Mouse (Mus musculus) spleen, adult 18-20 months (tissue): Measurements from ENCODE around the gene Smim12.

Experiments
- DNase-seq, 2 experiments: peaks; one replicate each; pipeline ENCODE4 v3.0.0; 2022; ENCODE audit warnings: mixed read lengths in 2 of 2

Smim12 gene

DNA sequence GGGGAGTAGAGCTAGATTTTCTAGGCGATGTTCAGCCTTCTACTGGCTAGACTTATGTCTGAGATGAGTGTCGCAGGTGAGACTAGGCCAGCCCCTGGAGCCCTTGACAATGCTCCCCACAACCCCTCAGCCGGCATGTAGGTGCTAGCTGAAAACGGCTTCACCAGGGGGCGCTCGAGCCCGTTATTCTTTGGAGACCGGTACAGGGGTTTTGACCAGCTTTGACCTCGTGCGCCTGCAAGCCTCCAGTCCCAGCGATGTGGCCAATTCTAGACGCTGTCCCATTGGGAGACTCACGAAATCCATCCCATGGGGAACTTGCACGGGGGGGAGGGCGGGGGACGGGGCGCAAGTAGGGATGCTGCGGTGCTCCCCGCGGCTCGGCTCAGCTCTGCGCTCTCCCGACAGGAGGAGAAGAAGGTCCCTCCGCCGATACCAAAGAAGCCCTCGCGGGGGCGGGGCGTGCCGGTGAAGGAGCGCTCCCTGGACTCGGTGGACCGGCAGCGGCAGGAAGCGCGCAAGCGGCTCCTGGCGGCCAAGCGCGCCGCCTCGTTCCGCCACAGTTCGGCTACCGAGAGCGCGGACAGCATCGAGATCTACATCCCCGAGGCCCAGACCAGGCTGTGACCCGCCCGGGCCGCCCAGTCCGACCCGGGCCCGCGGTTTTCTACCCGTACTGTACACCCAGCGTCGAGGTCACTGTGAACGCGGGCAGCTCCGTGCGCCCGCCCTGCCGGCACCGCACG, 7.7 kb upstream of the Smim12 start:
- peak; percentile 78 to 96 for DNase-seq

DNA sequence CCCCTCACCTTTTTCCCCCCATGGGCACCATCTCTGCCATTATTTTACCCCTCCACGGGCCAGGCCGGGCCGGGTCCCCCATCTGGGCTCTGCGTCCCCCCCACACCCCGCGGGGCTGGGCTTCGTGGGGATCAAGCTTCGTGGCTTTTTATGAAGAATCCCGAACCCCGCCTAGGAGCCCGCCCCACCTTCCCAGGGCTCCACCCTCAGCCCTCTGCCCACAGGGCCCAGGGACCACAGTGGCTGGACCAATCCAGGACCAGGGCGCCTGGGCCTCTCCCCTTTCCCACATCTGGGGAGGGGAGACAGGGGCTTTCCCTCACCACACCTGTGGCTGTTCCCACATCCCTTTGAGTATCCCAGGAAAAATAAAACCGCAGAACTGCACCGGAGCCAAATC, 7.0 kb upstream of the Smim12 start:
- DNase-seq = no peak

DNA sequence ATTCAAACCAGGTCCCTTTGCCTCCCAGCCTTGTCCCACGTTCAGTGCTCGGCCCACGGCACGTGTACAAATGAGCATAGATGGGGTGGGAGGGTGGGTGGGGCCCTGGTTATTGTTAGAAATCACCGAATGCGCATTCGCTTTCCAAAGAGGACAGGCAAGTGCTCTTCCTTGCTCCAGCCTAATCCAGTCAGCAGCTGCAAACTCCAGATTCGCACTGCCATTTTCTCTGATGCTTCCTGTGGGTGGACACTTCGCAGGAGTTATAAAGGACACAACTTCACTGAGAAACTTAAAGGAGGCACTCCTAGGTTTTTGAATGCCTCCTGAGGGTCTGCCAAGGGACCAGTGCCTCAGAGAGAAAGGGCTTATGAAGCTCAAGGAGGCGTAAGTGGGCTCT, 6.3 kb upstream of the Smim12 start:
- DNase-seq = no peak

DNA sequence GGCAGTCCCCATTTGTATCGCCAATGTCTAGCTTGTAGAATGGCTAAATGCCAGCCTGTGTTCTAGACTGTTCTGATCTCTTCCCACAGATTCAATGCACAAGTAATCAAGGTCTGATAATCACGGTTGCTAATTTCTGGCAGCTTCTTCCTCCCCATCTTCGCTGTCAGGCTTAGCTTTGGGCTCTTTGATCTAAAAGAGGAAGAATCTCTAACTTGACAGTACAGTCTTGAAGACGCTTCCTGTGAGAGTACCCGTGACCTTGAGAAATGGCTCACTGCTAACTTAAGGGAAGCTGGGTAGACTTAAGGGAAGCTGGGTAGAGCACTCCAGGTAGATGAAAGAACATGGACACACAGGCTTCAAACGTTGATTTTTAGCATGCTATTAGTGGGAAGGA, 888 bp upstream of the Smim12 start:
- peak in 1 of 2 experiments; percentile 25 for DNase-seq

- no peak for DNase-seq
These were observed 369 bp downstream of the Smim12 start for GRCm38 (mm10) chr4:127243953-127244352.

DNA sequence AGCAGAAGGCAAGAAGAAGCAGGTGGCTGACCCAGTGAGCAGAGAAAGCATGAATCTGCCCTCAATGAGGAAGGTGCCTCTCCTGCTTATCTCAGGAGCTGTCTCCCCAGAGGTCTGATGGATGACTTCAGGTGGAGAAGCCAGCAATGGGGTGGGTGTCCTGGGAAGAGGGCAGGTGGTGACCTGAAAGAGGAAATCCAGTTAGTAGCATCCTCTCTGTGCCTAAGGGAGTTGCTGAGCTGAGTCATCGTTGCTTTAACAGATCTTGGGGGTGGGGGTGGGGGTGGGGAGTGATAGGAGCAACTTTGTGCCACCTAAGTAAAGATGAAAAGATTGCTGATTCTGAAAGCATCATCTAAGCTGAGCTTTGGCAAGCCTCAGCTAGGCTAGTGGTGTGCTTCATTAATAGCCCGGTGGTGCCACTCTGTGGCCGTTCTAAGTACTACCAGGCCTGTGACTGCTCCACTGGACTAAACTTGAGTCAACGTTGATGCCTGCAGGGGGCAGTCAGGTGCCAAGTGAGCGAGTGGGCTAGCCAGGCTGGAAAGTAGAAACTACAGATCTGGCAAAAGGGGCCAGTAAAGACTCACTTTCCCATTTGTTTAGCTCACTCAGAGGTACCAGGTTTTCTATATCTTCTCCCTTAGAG, 6.2 kb downstream of the Smim12 start:
- peak; percentile 83 to 96 for DNase-seq

GRCm38 (mm10) chr4:127251963-127252585, 8.5 kb downstream of the Smim12 start:
- DNase-seq = peak in 1 of 2 experiments; percentile 12

- no peak for DNase-seq
These were observed 13.2 kb downstream of the Smim12 start for GRCm38 (mm10) chr4:127256739-127257138.

DNA sequence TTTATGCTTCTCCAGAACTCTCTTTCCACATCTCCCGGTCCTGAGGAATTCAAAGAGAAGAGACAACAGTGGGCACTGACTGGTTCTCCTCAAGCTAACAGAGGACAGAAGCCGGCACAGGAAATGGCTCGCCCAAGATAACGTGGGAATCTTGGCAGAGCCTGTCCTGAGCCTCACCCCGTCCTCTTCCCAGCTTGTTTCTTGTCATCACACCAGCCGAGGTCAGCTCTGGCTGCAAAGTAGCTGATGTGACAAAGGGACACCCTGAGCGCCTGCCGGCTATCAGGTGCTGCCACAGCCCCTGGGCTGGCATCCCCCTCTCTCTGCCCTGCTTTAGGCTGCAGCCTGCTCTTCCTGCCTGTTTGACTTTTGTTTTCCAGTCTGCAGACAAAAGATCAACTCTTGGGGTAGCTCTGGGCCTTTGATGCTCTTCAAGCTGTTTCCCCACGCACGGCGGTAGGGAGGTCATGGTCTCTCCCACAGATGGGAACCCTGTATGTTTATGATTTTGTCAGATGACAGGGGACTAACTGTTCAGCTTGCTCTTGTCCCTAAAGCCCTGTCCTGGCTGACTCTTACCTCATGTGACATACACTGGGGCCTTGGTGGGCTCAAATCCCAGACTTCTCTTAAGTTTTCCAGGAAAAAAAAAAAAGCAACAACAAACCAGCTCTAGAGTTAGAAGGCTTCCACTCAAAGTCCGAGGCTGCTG, 14.8 kb downstream of the Smim12 start:
- no peak for DNase-seq

- no peak for DNase-seq
These were observed 18.0 kb downstream of the Smim12 start for GRCm38 (mm10) chr4:127261601-127262000.

DNA sequence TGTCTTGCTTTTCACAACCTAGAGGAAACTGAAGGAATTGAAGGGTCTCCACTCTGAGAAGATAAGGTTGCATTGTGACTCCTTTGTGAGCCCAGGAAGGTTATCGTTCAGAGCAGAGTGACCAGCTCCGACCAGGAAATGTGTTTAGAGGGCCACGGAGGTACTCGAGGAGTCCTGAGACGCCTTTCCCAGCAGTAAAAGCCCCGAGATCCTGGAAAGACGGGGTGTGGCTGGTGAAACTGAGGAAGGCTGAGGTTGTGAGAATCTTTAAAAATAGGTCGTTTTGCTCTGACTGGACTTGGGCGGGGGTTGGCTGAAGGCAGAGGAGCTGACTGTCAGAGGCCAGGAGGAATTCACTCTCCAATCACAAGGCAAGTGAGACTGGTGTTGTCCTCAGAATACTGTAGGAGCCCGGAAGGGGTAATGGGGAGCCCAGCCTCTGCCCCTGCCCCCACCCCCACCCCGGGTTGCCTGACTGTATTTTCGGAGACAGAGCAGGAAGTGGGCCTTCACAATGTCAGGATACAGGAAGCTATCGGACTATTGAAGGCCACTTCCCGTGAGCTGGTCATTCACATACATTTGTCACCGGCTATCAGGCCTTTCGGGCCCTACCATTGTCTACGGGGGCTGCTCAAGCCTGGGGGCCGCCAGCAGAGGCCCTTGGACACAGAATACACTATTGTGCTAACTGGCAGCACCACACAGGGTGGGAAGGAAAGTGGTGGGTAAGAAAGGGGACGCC, 20.0 kb downstream of the Smim12 start:
- DNase-seq = no peak

GRCm38 (mm10) chr4:127264183-127264554, 20.6 kb downstream of the Smim12 start:
- DNase-seq = no peak

- DNase-seq = no peak
These were observed 34.9 kb downstream of the Smim12 start for GRCm38 (mm10) chr4:127278451-127279001.

GRCm38 (mm10) chr4:127279241-127279640, 35.7 kb downstream of the Smim12 start:
- DNase-seq = no peak

- no peak for DNase-seq
These were observed 43.3 kb downstream of the Smim12 start for GRCm38 (mm10) chr4:127286907-127287306.

DNA sequence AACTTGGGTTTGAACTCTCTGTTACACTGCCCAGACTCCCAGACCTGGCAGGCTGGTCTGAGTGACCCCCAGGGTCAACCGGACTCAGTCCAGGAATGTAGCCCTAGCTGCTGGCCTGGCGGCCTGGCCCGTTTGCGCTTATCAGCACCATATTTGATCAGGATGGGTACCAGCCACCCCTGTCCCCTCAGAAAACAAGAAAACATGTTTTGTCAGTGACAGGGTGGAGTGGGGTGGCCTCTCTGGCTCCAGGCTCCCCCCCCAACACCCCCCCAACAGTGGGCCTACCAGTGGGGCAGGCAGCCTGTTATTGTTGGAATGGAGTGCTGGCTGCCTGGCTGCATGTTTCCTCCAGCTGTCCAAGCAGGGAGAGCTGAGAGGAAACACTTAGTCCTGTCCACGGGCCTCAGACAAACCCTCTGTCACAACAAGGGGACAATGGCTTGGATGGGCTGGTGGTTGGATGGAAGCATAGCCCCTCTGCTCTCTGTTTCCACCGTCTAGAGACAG, 45.5 kb downstream of the Smim12 start:
- no peak for DNase-seq

GRCm38 (mm10) chr4:127292631-127293030, 49.0 kb downstream of the Smim12 start:
- no peak for DNase-seq
